Mouse (Mus musculus) ES-E14 (cell line): ENCODE measurements around the gene Ptges3l.

Experiments used
- CHD2 ChIP-seq: IDR thresholded peaks from 2 replicates; pipeline ENCODE4 v1.6.1; 2014; ENCODE audit warnings: mild to moderate bottlenecking, low read depth, low read length, inconsistent platforms
- HCFC1 ChIP-seq: IDR thresholded peaks from 2 replicates; pipeline ENCODE4 v1.6.1; 2012; ENCODE audit warnings: low read length, inconsistent platforms, borderline replicate concordance; ENCODE audit not compliant: insufficient read depth
- ZC3H11A ChIP-seq: IDR thresholded peaks from 2 replicates; pipeline ENCODE4 v1.6.1; 2012; ENCODE audit warnings: low read depth, mild to moderate bottlenecking, inconsistent platforms, low read length, borderline replicate concordance

- TF ChIP-seq HCFC1 (no peak), ZC3H11A (no peak), CHD2 (no peak)
Observed at GRCm38 (mm10) chr11:101435831-101436230, 10.7 kb upstream of the Ptges3l start.
